Mouse (Mus musculus): ENCODE measurements around the gene Hoxd9. TPM values are rescaled to one million over a fixed set of nuclear protein-coding genes. Genes with fewer than 3 reads are reported as not detected.

The Hoxd9 gene
- total and polyA plus RNA-seq, 3 experiments: not detected

GRCm38 (mm10) chr2:74684106-74684505 is 13.4 kb upstream of the Hoxd9 start:
- Histone ChIP-seq H3K9me3 (replicated peaks; ENCODE audit: low read length) (peaks cover 29% of the 10 kb centered on the region), H3K4me3 (replicated peaks in 1 of 3; ENCODE audit: low read depth in 2 of 3, low read length in 2 of 3, poor library complexity in 1 of 3) (no peak overlapping the region), H3K4me1 (ENCODE audit: control insufficient read depth in 1 of 2, insufficient read depth in 2 of 2) (no peaks in the 10 kb centered on the region), H3K36me3 (replicated peaks in 1 of 2; ENCODE audit: control insufficient read depth in 1 of 2, insufficient read depth in 1 of 2, low read length in 1 of 2) (no peaks in the 10 kb centered on the region), H3K79me2 (replicated peaks; ENCODE audit: control insufficient read depth, extremely low read depth, insufficient read depth, poor library complexity, severe bottlenecking) (no peaks in the 10 kb centered on the region), H3K9ac (ENCODE audit: insufficient read depth, low read depth) (no peak overlapping the region), H3K27me3 (replicated peaks) (no peaks in the 10 kb centered on the region), H3K27ac (ENCODE audit: insufficient read depth, low read depth) (no peak overlapping the region), H3K4me2 (ENCODE audit: insufficient read depth, low read depth, poor library complexity, severe bottlenecking) (no peak overlapping the region)
- no peak for DNase-seq (ENCODE audit: extremely low read depth)
- TF ChIP-seq MAZ (IDR thresholded peaks at IDR 0.05; ENCODE audit: low read depth, low read length) (no peak), NRF1 (IDR thresholded peaks at IDR 0.05; ENCODE audit: low read depth, low read length) (no peak), ZMIZ1 (IDR thresholded peaks at IDR 0.05; ENCODE audit: low read depth, low read length) (no peak), RCOR1 (conservative IDR thresholded peaks at IDR 0.05; ENCODE audit: low read depth, low read length) (no peak), MXI1 (IDR thresholded peaks at IDR 0.05; ENCODE audit: low read depth, low read length) (no peak), JUN (IDR thresholded peaks at IDR 0.05; ENCODE audit: insufficient read depth, low read depth, low read length) (no peak)
- dilution Hi-C loops (cut with MboI; ENCODE audit: extremely low pct_ligation_motif_present, extremely low pct_unique_long_range_greater_than_20kb, low sequenced_read_pairs): no loop called here
- in situ Hi-C loops (cut with MboI; ENCODE audit: low pct_ligation_motif_present, low pct_unique_long_range_greater_than_20kb, low sequenced_read_pairs): loop anchor here (25.0 kb wide), 1 partner anchor 628 kb away; no protein-coding TSS in a partner anchor

DNA sequence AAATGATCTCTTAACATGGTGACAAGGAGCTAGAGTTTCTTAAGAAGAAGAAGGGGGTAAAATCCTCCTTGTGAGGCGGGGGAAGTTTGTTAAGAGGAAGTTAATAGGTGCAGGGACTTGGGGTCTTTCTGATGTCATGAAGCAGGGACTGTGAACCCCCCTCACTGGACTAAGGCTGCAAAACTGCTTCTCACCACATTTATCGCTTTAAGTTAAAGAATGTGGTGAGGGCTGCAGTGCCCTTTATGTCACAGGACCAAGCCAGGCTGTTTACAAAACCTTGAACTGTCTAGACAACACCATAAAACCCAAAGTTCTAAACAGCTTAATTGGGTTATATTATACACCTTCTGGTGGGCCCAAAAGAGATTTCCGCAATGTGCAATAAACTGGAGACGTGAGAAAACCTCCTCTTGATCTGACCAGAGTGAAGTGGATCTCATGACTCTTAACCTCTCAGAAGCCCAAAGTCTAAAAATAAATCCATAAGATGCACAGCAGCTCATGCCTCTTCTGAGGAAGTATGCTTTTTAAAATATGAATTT is 12.4 kb upstream of the Hoxd9 start:
- H3K4me2 ChIP-seq (ENCODE audit: insufficient read depth, low read depth, poor library complexity, severe bottlenecking): no peak overlapping the region
- H3K4me3 ChIP-seq (replicated peaks in 1 of 3; ENCODE audit: low read depth in 2 of 3, low read length in 2 of 3, poor library complexity in 1 of 3): no peak overlapping the region
- H3K36me3 ChIP-seq (replicated peaks in 1 of 2; ENCODE audit: control insufficient read depth in 1 of 2, insufficient read depth in 1 of 2, low read length in 1 of 2): no peaks in the 10 kb centered on the region
- DNase-seq (ENCODE audit: extremely low read depth): no peak
- in situ Hi-C loops (cut with MboI; ENCODE audit: low pct_ligation_motif_present, low pct_unique_long_range_greater_than_20kb, low sequenced_read_pairs) (loop anchor here (25.0 kb wide), 1 partner anchor 627 kb away; no protein-coding TSS in a partner anchor), dilution Hi-C loops (cut with MboI; ENCODE audit: extremely low pct_ligation_motif_present, extremely low pct_unique_long_range_greater_than_20kb, low sequenced_read_pairs) (no loop called here)
- no peak overlapping the region for H3K27ac ChIP-seq (ENCODE audit: insufficient read depth, low read depth)
- H3K9me3 ChIP-seq (replicated peaks; ENCODE audit: low read length): peaks cover 24% of the 10 kb centered on the region
- H3K79me2 ChIP-seq (replicated peaks; ENCODE audit: control insufficient read depth, extremely low read depth, insufficient read depth, poor library complexity, severe bottlenecking): no peaks in the 10 kb centered on the region
- no peaks in the 10 kb centered on the region for H3K27me3 ChIP-seq (replicated peaks)
- H3K9ac ChIP-seq (ENCODE audit: insufficient read depth, low read depth): no peak overlapping the region
- no peaks in the 10 kb centered on the region for H3K4me1 ChIP-seq (ENCODE audit: control insufficient read depth in 1 of 2, insufficient read depth in 2 of 2)
- TF ChIP-seq ZNF384 (IDR thresholded peaks at IDR 0.05; ENCODE audit: low read depth, low read length): no peak
- no peak for TF ChIP-seq E2F4 (IDR thresholded peaks at IDR 0.05; ENCODE audit: insufficient replicate concordance, low read depth, low read length)
- TF ChIP-seq MAFK (IDR thresholded peaks at IDR 0.05; ENCODE audit: insufficient replicate concordance, low read length): no peak
- TF ChIP-seq RAD21 (IDR thresholded peaks at IDR 0.05; ENCODE audit: low read depth, low read length): no peak
- TF ChIP-seq EP300 (IDR thresholded peaks at IDR 0.05; ENCODE audit: low read length): no peak
- no peak for TF ChIP-seq ETS1 (conservative IDR thresholded peaks at IDR 0.05; ENCODE audit: low read depth, low read length)
- TF ChIP-seq ZKSCAN1 (IDR thresholded peaks at IDR 0.05; ENCODE audit: borderline replicate concordance, low read depth, low read length): no peak
- no peak for TF ChIP-seq UBTF (IDR thresholded peaks at IDR 0.05; ENCODE audit: low read depth, low read length)
- no peak for TF ChIP-seq TBP (conservative IDR thresholded peaks at IDR 0.05; ENCODE audit: low read depth, low read length)
- no peak for TF ChIP-seq RCOR1 (conservative IDR thresholded peaks at IDR 0.05; ENCODE audit: low read depth, low read length)
- no peak for TF ChIP-seq ELF1 (IDR thresholded peaks at IDR 0.05; ENCODE audit: low read depth, low read length)
- no peak for TF ChIP-seq MYC (IDR thresholded peaks at IDR 0.05; ENCODE audit: low read depth, low read length)

All from CH12.LX (cell line).